15 mouse cellular contexts compared by ENCODE assay signal in genomic region chr2:180891835-180892323, GRCm38 (mm10). TPM values are rescaled to one million over a fixed set of nuclear protein-coding genes. Genes with fewer than 3 reads are reported as not detected.
DNase-seq lines count a peak whose midpoint lies in the region; ATAC-seq and TF ChIP-seq lines count a peak whose summit lies in the region.
"Had no signal": no experiment of that assay in that cellular context is flagged by ENCODE, and none has a peak within 500 bp of the region (broad histone marks: within the 10 kb centered on the region; RNA-seq: fewer than 3 reads in every experiment).

No protein-coding gene starts in this region.

- no peaks in the 10 kb centered on the region; the same call in none of the 2 replicates for H3K27me3 ChIP-seq in forebrain, postnatal 0 days (ENCODE audit: insufficient read depth, low read length)
- H3K27me3 ChIP-seq in midbrain, embryonic 14.5 days (ENCODE audit: control insufficient read depth, insufficient read depth, low read length) = no peaks in the 10 kb centered on the region
- peaks cover 96% of the 10 kb centered on the region for H3K27me3 ChIP-seq in liver, embryonic 11.5 days (replicated peaks; ENCODE audit: control insufficient read depth, insufficient read depth, low read length)

- intact Hi-C loops in heart, postnatal 36 days (cut with DNase I) = loop anchor here (5.0 kb wide), 1 partner anchor 85 kb away; no protein-coding TSS in a partner anchor
- intact Hi-C loops in left cerebral cortex, postnatal 4 days (cut with DNase I) = loop anchor here (5.0 kb wide), 1 partner anchor 65 kb away; no protein-coding TSS in a partner anchor
- intact Hi-C loops in gastrocnemius, postnatal 36 days (cut with DNase I) = no loop called here

- H3K27ac ChIP-seq in forebrain, postnatal 0 days (ENCODE audit: low read depth, low read length) = peak overlapping the region; percentile 99
- H3K27ac ChIP-seq in midbrain, embryonic 14.5 days (replicated peaks; ENCODE audit: low read depth, low read length) = peak overlapping the region; percentile 100
- H3K27ac ChIP-seq in liver, embryonic 11.5 days (ENCODE audit: low read depth, low read length) = no peak overlapping the region

- peaks cover 6% of the 10 kb centered on the region for H3K36me3 ChIP-seq in forebrain, postnatal 0 days (ENCODE audit: insufficient read depth)
- peaks cover 11% of the 10 kb centered on the region for H3K36me3 ChIP-seq in midbrain, embryonic 14.5 days (ENCODE audit: control insufficient read depth, insufficient read depth, low read length)
- H3K36me3 ChIP-seq in liver, embryonic 11.5 days (ENCODE audit: control insufficient read depth, insufficient read depth, low read length) = no peaks in the 10 kb centered on the region

- H3K9me3 ChIP-seq in forebrain, postnatal 0 days (ENCODE audit: low read length) = no peaks in the 10 kb centered on the region
- H3K9me3 ChIP-seq in midbrain, embryonic 14.5 days (ENCODE audit: control insufficient read depth, low read length) = no peaks in the 10 kb centered on the region
- no peaks in the 10 kb centered on the region for H3K9me3 ChIP-seq in liver, embryonic 11.5 days (ENCODE audit: control insufficient read depth, low read length)

- no peak for TF ChIP-seq CTCF in forebrain, postnatal 0 days (IDR thresholded peaks at IDR 0.05; ENCODE audit: low read depth)

- 15% methylated on average over 9 of the region's 9 CpGs for WGBS in forebrain, postnatal 0 days
- WGBS in midbrain, embryonic 14.5 days = 2% methylated on average over 9 of the region's 9 CpGs
- 13% methylated on average over 9 of the region's 9 CpGs for WGBS in liver, embryonic 11.5 days

- no peak for ATAC-seq in forebrain, postnatal 0 days
- no peak for ATAC-seq in midbrain, embryonic 14.5 days (ENCODE audit: low FRiP score, low TSS enrichment)
- ATAC-seq in liver, embryonic 11.5 days (replicated peaks; ENCODE audit: low FRiP score) = no peak

- H3K4me2 ChIP-seq in forebrain, postnatal 0 days (ENCODE audit: low read depth) = peak overlapping the region; percentile 61
- H3K4me2 ChIP-seq in midbrain, embryonic 14.5 days (ENCODE audit: low read length) = peak overlapping the region; percentile 85
- no peak overlapping the region for H3K4me2 ChIP-seq in liver, embryonic 11.5 days

- peaks cover 31% of the 10 kb centered on the region for H3K4me1 ChIP-seq in forebrain, postnatal 0 days (ENCODE audit: insufficient read depth)
- H3K4me1 ChIP-seq in midbrain, embryonic 14.5 days (ENCODE audit: control insufficient read depth, insufficient read depth, low read length) = peaks cover 58% of the 10 kb centered on the region
- peaks cover 10% of the 10 kb centered on the region for H3K4me1 ChIP-seq in liver, embryonic 11.5 days (replicated peaks; ENCODE audit: control insufficient read depth, insufficient read depth, low read length)

- peak overlapping the region; percentile 99 for H3K9ac ChIP-seq in forebrain, postnatal 0 days
- H3K9ac ChIP-seq in midbrain, embryonic 14.5 days (replicated peaks; ENCODE audit: low read length) = peak overlapping the region; percentile 100
- no peak overlapping the region for H3K9ac ChIP-seq in liver, embryonic 11.5 days (ENCODE audit: low read depth, low read length)
- H3K9ac ChIP-seq: lung, embryonic 14.5 days had no signal

- H3K4me3 ChIP-seq in forebrain, postnatal 0 days (ENCODE audit: low read depth, low read length) = peak overlapping the region; percentile 79
- peak overlapping the region; percentile 93 for H3K4me3 ChIP-seq in midbrain, embryonic 14.5 days (replicated peaks; ENCODE audit: low read depth, low read length)
- H3K4me3 ChIP-seq in liver, embryonic 11.5 days (ENCODE audit: low read depth, low read length) = no peak overlapping the region

- peak; percentile 37 for DNase-seq in brain, adult 2 months (ENCODE audit: low read depth, low spot score)
- peak; percentile 39 for DNase-seq in embryo, embryonic 9.5 days (ENCODE audit: extremely low spot score)
- DNase-seq in forebrain, postnatal 0 days = peak; percentile 45
- peak; percentile 54 for DNase-seq in midbrain, embryonic 14.5 days
- DNase-seq in heart, postnatal 36 days = no peak
- DNase-seq in left cerebral cortex, postnatal 4 days = no peak
- DNase-seq in liver, embryonic 11.5 days (ENCODE audit: low spot score) = no peak
- no peak for DNase-seq in gastrocnemius, postnatal 36 days
- DNase-seq: adrenal gland, postnatal 36 days had no signal

RNA-seq across cellular contexts. Expression of gene Ythdf1, which starts 28.9 kb away (rescaled TPM):
- total RNA-seq in forebrain, postnatal 0 days (2014; rRNA removed) = 26.0 and 31.2 TPM in 2 replicates
- polyA plus RNA-seq in forebrain, postnatal 0 days (2015; fragmentation: Nextera tagmentation; extraction: Ambion mirVana) = 49.9 and 51.7 TPM in 2 replicates
- 44.4 and 59.1 TPM in 2 replicates for polyA plus RNA-seq in midbrain, embryonic 14.5 days (2014; fragmentation: Nextera tagmentation; extraction: Ambion mirVana)
- 10 to 100 TPM; 36.8 to 37.6 TPM for total RNA-seq in heart, postnatal 36 days (2021)
- 10 to 100 TPM; 54.8 to 66.4 TPM for total RNA-seq in left cerebral cortex, postnatal 4 days (2021)
- polyA plus RNA-seq in liver, embryonic 11.5 days (2014; fragmentation: Nextera tagmentation; extraction: Ambion mirVana) = 59.2 and 64.8 TPM in 2 replicates
- 10 to 100 TPM; 33.5 to 37.3 TPM for total RNA-seq in gastrocnemius, postnatal 36 days (2021)

RNA-seq across cellular contexts. Expression of gene Birc7, which starts 36.9 kb away (rescaled TPM):
- total RNA-seq in forebrain, postnatal 0 days (2014; rRNA removed) = 0.38 TPM in 1 of 2 replicates, not detected in the other
- polyA plus RNA-seq in forebrain, postnatal 0 days (2015; fragmentation: Nextera tagmentation; extraction: Ambion mirVana) = 0.13 and 0.24 TPM in 2 replicates
- polyA plus RNA-seq in midbrain, embryonic 14.5 days (2014; fragmentation: Nextera tagmentation; extraction: Ambion mirVana) = 0.18 and 0.38 TPM in 2 replicates
- total RNA-seq in heart, postnatal 36 days (2021) = not detected
- not detected for total RNA-seq in left cerebral cortex, postnatal 4 days (2021)
- not detected in 2 replicates for polyA plus RNA-seq in liver, embryonic 11.5 days (2014; fragmentation: Nextera tagmentation; extraction: Ambion mirVana)
- total RNA-seq in gastrocnemius, postnatal 36 days (2021) = not detected
- total RNA-seq: adrenal gland, postnatal 36 days; megakaryocyte-erythroid progenitor cell, adult 5-6 weeks had no signal
- polyA plus RNA-seq: large intestine, adult 2 months; limb, embryonic 11.5 days; stomach, embryonic 14.5 days; urinary bladder, adult 2 months had no signal

Comparison
In these comparisons a context has a peak if more than half of its experiments do, and no peak if none do; other contexts are left out.
1. DNase-seq: peak in brain, adult 2 months (single experiment), embryo, embryonic 9.5 days (single experiment), forebrain, postnatal 0 days (single experiment) and midbrain, embryonic 14.5 days (single experiment); none in heart, postnatal 36 days (0 of 2), left cerebral cortex, postnatal 4 days (single experiment), liver, embryonic 11.5 days (single experiment) and gastrocnemius, postnatal 36 days (0 of 2).